Mouse (Mus musculus): ENCODE measurements at regions not wholly inside any gene's neighbourhood (a gene's known extent, or its start where the extent isn't known, plus 50 kb on each side); places are given as distances from the start of the nearest gene placed in this dataset.
A peak's percentile ranks its signal among the peaks of the same experiment; 100 is the strongest.

- DNase-seq = no peak
Observed at GRCm38 (mm10) chr17:47317651-47318050, 51.0 kb upstream of the Mrps10 start.

GRCm38 (mm10) chr17:47313162-47313561 lies 55.5 kb upstream of the Mrps10 start:
- DNase-seq = no peak

- DNase-seq = no peak
Observed at GRCm38 (mm10) chr17:47311272-47311671, 57.4 kb upstream of the Mrps10 start.

DNA sequence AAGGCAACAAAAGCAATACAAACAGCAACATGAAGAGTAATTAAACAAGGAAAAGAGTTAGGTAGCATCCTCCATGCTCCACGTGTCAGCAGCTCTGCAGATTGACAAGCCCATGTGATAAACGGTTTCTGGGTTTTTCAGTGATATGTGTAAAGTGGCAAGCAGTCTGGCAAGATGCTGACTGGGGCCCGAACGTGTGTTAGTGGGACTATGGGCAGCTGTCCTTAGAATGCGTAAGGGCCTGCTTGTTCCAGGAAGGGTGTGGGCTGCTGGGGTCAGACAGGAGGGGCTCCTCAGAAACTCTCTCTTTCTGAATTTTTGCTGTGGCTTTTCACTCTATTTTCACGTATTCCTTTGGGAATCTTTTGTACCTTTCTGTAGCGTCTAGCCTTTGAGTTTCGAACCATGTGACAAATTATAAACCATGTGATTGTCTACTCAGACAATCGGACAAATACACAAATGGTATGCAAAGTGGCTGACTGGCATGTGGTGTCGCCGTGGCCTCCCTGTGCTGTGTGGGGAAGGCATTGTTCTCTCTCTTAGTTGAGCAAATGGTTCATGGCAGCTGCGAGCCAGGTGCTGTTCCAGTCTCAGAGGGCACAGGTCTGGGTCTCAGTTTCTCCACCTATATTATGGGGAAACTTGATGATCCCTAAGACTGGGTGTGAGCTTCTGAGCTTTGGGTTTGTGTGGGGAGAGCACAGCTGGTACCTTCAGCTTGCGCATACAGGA lies 62.5 kb upstream of the Mrps10 start:
- no peak for DNase-seq

- no peak for DNase-seq
Observed at GRCm38 (mm10) chr17:47304463-47305199, 64.1 kb upstream of the Mrps10 start.

DNA sequence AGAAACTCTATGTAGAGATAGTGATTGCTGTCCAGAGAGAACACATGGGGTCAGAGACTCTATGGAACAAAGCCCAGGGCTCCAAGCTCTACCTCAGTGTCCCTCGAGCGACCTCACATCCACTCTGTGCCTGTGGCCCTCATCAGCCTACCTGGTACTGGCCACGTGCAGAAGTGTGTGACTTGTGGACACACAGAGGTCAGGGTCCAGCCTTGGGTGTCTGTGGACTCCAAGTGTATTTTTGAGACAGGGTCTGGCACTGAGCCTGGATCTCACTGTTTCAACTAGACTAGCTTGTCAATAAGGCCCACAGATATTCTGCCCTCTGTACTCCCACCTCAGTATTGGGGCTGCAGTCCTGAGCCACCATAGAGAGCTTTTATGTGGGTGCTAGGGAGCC lies 65.1 kb upstream of the Mrps10 start:
- peak in 1 of 2 experiments; percentile 21 for DNase-seq

GRCm38 (mm10) chr17:47298396-47298919 lies 70.2 kb upstream of the Mrps10 start:
- DNase-seq = no peak

GRCm38 (mm10) chr17:47297965-47298364 lies 70.7 kb upstream of the Mrps10 start:
- peak in 1 of 2 experiments; percentile 42 for DNase-seq

GRCm38 (mm10) chr17:47296709-47297450 lies 71.8 kb upstream of the Mrps10 start:
- no peak for DNase-seq

DNA sequence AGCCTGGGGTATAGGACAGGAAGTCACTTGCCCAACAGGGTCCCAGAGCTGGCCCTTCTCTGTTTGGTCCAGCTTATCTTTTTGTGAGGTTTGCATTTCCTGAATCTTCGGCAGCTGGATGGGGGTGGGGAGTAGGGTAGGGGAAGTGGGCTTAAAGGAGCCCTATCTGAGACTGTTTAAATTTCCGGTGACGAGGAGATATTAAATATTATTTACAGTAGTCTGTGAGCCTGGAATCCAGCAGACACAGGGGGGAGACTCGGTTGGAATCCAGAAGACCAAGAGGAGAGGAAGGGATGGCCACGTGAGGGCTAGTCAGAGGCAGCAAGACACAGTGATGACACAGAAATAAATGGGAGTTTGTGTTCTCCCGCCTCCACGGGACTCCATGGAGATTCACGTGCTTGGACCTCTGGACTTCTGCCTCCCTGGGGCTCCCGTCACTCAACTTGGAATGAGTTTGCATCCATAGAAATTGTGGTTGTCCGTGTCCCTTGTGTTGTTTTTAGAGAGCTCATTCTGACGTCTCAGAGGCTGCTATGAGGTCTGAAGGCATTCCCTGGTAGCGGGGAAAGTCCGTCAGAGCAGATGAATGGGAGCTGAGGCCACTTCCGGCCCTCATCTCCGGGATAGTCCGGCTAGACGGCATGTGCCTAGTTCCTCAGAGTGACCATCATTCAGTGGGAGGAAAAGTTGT lies 73.2 kb upstream of the Mrps10 start:
- DNase-seq = peak; percentile 51 to 56

DNA sequence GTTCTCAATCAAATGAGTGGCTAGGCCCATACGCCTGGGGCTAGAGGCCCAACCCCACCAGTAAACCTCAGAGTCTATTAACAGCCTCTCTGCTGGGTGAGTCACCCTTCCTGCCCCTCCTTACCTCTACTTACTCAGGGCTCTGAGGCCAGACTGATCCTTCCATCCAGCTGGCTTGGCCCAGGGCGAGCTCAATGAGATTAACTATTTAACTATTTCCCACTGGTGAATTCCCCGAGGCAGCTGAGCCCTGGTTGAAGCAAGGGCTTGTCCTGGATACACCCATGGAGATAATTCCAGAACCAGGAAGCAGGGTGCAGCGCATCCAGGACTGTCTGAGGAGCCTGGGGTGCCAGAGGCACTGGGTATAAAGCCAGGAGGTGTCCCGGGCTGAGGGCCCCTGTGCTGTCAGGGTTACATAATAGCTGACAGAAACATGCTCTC lies 74.6 kb upstream of the Mrps10 start:
- DNase-seq = peak in 1 of 2 experiments; percentile 14

DNA sequence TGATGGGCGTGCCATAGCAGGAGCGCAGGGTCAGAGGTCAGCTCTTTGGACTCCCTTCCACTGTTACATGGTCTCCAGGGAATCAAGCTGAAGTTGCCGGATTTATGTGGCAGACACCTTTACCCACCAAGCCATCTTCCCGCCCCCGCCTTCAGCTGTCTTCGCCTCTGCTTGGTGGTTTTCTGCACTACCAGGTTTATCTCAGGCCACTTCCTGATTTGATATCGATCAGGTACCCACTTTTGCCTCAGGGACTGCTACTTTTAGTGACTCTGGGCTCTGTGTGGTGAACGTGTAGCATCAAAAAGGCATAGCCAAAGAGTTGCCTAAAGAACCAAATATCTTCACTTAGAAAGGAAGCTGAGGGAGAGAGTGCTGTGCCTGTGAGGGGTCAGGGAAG lies 75.5 kb upstream of the Mrps10 start:
- DNase-seq = no peak

DNA sequence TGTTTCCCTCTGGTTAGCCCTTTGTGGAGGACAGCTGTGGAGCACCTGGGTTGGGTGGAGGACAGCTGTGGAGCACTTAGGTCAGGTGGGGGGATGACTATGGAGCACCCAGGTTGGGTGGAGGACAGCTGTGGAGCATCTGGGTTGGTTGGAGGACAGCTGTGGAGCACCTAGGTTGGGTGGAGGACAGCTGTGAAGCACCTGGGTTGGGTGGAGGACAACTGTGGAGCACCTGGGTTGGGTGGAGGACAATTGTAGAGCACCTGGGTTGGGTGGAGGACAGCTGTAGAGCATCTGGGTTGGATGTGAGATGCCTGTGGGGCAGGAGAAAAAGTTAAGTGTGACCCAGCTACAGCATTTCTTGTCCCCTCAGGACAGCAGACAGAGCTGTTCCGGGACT lies 77.1 kb upstream of the Mrps10 start:
- no peak for DNase-seq

- no peak for DNase-seq
Observed at GRCm38 (mm10) chr17:47285616-47286015, 83.1 kb upstream of the Mrps10 start.

DNA sequence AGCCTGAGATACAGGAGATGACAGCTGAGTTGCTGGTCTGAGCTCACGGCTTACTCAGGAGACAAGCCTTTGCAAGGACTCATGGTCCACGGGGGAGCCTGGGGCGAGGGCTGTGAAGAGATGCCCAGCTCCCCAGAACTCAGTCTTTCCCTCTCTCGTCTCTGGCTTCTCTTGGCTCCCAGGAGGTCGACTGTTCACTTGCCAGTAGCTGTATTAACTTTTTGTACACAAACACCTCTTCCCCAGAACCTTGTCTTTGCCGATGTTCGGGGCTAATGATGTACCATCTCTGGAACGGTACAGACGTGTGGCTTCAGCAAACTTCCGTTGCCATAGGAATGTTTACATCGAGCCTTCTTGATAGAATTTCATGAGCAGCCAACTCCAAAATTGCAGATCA lies 84.5 kb upstream of the Mrps10 start:
- DNase-seq = no peak

DNA sequence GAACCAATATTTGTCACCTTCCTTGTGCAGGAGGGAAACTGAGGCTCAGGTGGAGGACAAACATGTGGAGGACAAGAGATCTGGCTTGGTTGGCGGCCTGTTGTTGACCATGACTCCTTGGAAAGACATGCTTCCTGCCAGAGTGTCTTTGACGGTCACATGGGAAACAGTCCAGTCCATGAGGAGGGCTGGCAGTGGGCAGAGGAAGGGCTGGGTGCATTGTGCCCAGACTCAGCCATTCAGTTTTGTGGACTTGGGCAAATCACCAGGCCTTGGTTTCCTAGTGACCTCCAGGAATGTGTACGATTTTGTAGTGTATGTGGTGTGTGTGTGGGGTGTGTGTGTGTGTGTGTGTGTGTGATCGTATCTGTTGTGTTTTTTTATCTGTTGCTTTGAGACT lies 85.5 kb upstream of the Mrps10 start:
- no peak for DNase-seq

- DNase-seq = peak in 1 of 2 experiments; percentile 18
Observed at GRCm38 (mm10) chr17:47282476-47282875, 86.2 kb upstream of the Mrps10 start.

- no peak for DNase-seq
Observed at GRCm38 (mm10) chr17:47277890-47278289, 90.8 kb upstream of the Mrps10 start.

- DNase-seq = no peak
Observed at GRCm38 (mm10) chr17:47276639-47277038, 92.0 kb upstream of the Mrps10 start.

DNA sequence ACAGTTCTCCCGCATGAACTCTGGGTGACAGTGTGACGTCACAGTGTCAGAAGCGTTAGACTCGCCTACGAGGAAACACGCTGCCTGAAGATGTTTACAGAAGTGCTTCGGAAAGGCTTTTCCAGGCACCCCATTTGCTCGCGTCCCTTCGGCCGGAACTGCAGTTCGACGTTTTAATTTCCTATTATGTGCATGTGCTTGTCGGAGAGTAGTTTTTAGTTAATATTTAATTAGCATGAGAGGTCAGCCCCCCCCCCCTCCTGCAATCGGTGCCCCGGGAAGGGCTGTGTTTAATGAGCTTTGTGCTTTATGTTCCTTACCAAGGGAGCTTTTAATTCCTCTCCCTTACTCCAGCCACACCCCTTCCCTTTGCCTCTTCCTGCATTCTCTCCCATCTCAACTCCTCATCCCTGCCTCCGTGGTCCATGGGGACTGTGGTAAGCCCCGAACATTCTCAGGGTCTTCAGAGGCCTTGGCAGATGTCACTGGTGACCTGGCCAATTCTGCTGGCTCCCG lies 92.8 kb upstream of the Mrps10 start:
- DNase-seq = peak; percentile 39 to 43

DNA sequence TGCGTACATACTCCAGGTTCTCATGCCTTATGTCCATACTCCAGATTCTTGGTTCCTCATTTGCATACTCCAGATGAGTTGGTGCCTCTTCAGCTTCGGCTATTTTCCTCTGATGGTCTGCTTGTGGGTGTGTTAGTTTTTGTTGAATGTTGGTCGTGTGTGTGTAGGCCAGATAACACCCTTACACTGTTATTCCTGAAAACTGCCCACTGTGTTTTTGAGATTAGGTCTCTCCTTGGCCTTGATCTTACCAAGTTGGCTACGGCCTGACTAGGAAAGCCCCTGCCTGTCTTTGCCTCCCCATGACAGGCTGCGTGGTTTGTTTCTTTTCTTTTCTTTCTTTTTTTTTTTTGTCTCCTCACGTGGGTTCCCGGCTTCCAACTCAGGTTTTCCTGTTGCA lies 95.4 kb upstream of the Mrps10 start:
- DNase-seq = no peak

DNA sequence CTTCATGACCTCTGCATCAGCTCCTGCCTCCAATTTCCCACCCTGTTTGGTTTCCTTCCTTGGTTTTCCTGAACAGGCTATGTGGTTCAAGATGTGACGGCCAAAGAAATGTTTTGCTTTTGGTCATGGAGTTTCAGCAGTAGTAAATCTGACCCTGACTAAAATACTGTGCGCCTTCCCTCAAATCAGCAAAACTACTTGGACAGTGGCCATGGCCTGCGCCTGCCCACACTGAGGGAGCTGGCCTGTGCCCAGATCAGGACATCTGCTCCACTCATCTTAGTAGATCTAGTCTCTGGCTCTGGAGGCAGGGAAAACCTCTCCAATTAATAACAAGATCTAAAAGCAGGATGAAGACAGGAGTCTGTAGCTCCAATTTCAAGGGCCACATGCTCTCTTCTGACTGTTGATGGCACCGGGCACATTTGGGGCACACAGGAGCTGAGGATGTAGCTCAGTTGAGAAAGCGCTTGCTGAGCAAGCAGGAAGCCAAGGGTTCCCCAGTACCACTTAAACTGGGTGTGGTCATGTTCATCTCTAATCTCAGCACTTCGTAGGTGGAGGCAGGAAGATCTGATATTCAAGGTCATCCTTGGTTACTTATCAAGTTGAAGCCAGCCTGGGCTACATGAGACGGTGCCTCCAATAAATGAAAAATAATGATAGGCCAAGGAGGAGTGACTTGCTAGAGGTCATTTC lies 96.6 kb upstream of the Mrps10 start:
- peak; percentile 66 to 75 for DNase-seq

All from kidney, postnatal 36 days (tissue).